Mouse (Mus musculus) stomach, postnatal 0 days (tissue): ENCODE measurements at regions not wholly inside any gene's neighbourhood (a gene's known extent, or its start where the extent isn't known, plus 50 kb on each side); places are given as distances from the start of the nearest gene placed in this dataset.

Source experiments
- ATAC-seq: fragments of 200-750 bp; cut with Nextera tagmentation; 2 replicates; pipeline ENCODE4 v1.8.0; 2017; ENCODE audit not compliant: low FRiP score, low TSS enrichment
- DNase-seq: peaks from one replicate; pipeline ENCODE4 v3.0.0-alpha.2; 2016; ENCODE audit warnings: low spot score
- H3K27ac ChIP-seq: fragments of 300-500 bp; sonication (generic); replicated peaks from 2 replicates; pipeline ENCODE4 v1.5.1; 2014; ENCODE audit warnings: mild to moderate bottlenecking, control low read depth
- H3K27me3 ChIP-seq: fragments of 300-500 bp; sonication (generic); 2 replicates; pipeline ENCODE4 v1.6.1; 2014; ENCODE audit warnings: low read length; ENCODE audit not compliant: control insufficient read depth, insufficient read depth
- H3K36me3 ChIP-seq: fragments of 300-500 bp; sonication (generic); 2 replicates; pipeline ENCODE4 v1.6.1; 2014; ENCODE audit warnings: low read length, mixed read lengths; ENCODE audit not compliant: control insufficient read depth, insufficient read depth
- H3K4me1 ChIP-seq: fragments of 300-500 bp; sonication (generic); replicated peaks from 2 replicates; pipeline ENCODE4 v1.6.1; 2014; ENCODE audit warnings: antibody characterized with exemption; ENCODE audit not compliant: control insufficient read depth, insufficient read depth
- H3K4me2 ChIP-seq: fragments of 300-500 bp; sonication (generic); replicated peaks from 2 replicates; pipeline ENCODE4 v1.6.1; 2014; ENCODE audit warnings: low read depth, mild to moderate bottlenecking, control low read depth, moderate library complexity
- H3K4me3 ChIP-seq: fragments of 300-500 bp; sonication (generic); 2 replicates; pipeline ENCODE4 v1.5.1; 2014; ENCODE audit warnings: low read depth, low read length, control low read depth
- H3K9ac ChIP-seq: fragments of 300-500 bp; sonication (generic); 2 replicates; pipeline ENCODE4 v1.6.1; 2014; ENCODE audit warnings: mild to moderate bottlenecking, low read length, control low read depth, mixed read lengths
- H3K9me3 ChIP-seq: fragments of 300-500 bp; sonication (generic); 2 replicates; pipeline ENCODE4 v1.6.1; 2016; ENCODE audit warnings: low read length; ENCODE audit not compliant: control insufficient read depth
- CTCF ChIP-seq: IDR thresholded peaks from 2 replicates; pipeline ENCODE4 v1.5.1; 2016; ENCODE audit warnings: antibody characterized with exemption, low read depth, mild to moderate bottlenecking, moderate library complexity
- EP300 ChIP-seq: optimal IDR thresholded peaks from 2 replicates; pipeline ENCODE3; 2016; ENCODE audit warnings: antibody characterized with exemption
- WGBS: fragments of 180-500 bp; shearing (Covaris S2); extraction: QIAGEN DNeasy Blood & Tissue Kit; methylation state at CpG from one replicate; pipeline ENCODE4 v1.1.7; 2014; 5-methylcytosine and 5-hydroxymethylcytosine counted together

- Histone ChIP-seq H3K27ac (0 out of 2 replicates have a peak overlapping the region, but pooled peaks have one; percentile 40), H3K36me3 (no peaks in the 10 kb centered on the region), H3K4me1 (peaks cover 6% of the 10 kb centered on the region), H3K9me3 (no peaks in the 10 kb centered on the region), H3K27me3 (no peaks in the 10 kb centered on the region), H3K4me2 (0 out of 2 replicates have a peak overlapping the region, but pooled peaks have one; percentile 32), H3K9ac (no peak overlapping the region), H3K4me3 (no peak overlapping the region)
- WGBS: 26% methylated on average over 2 of the region's 2 CpGs
- DNase-seq: no peak
- TF ChIP-seq CTCF (no peak), EP300 (no peak)
- ATAC-seq: no peak
Measured at GRCm38 (mm10) chr14:67136141-67136498, 1127.1 kb upstream of the Gulo start.

- peaks cover 6% of the 10 kb centered on the region for H3K4me1 ChIP-seq
- TF ChIP-seq CTCF: peak; percentile 40
- TF ChIP-seq EP300: no peak
- ATAC-seq: peak; percentile 71
- H3K36me3 ChIP-seq: no peaks in the 10 kb centered on the region
- DNase-seq: peak; percentile 80
- 20% methylated on average over 18 of the region's 18 CpGs for WGBS
- peak overlapping the region; percentile 13; the same call in 1 of the 2 replicates for H3K9ac ChIP-seq
- peak overlapping the region; percentile 32; the same call in 1 of the 2 replicates for H3K4me2 ChIP-seq
- peak overlapping the region; percentile 61 for H3K27ac ChIP-seq
- H3K9me3 ChIP-seq: no peaks in the 10 kb centered on the region
- no peak overlapping the region for H3K4me3 ChIP-seq
- H3K27me3 ChIP-seq: no peaks in the 10 kb centered on the region
Measured at GRCm38 (mm10) chr14:67135221-67136140, 1126.5 kb upstream of the Gulo start.

GRCm38 (mm10) chr14:67133221-67133620 lies 1124.2 kb upstream of the Gulo start:
- no peak overlapping the region for H3K27ac ChIP-seq
- H3K9ac ChIP-seq: no peak overlapping the region
- ATAC-seq (no peak), DNase-seq (no peak)
- H3K36me3 ChIP-seq: no peaks in the 10 kb centered on the region
- H3K4me3 ChIP-seq: no peak overlapping the region
- no peak overlapping the region for H3K4me2 ChIP-seq
- no peaks in the 10 kb centered on the region for H3K27me3 ChIP-seq
- 75% methylated on average over 6 of the region's 6 CpGs for WGBS
- H3K9me3 ChIP-seq: no peaks in the 10 kb centered on the region
- TF ChIP-seq EP300 (no peak), CTCF (no peak)
- peaks cover 6% of the 10 kb centered on the region for H3K4me1 ChIP-seq

- Histone ChIP-seq H3K27me3 (no peaks in the 10 kb centered on the region), H3K4me1 (no peaks in the 10 kb centered on the region), H3K9me3 (no peaks in the 10 kb centered on the region), H3K27ac (no peak overlapping the region), H3K36me3 (no peaks in the 10 kb centered on the region), H3K9ac (no peak overlapping the region), H3K4me3 (no peak overlapping the region), H3K4me2 (no peak overlapping the region)
- 90% methylated on average over 7 of the region's 7 CpGs for WGBS
- ATAC-seq (no peak), DNase-seq (no peak)
- TF ChIP-seq CTCF (no peak), EP300 (no peak)
Measured at GRCm38 (mm10) chr14:67127118-67127517, 1118.1 kb upstream of the Gulo start.

- no peak overlapping the region for H3K9ac ChIP-seq
- H3K4me1 ChIP-seq: no peaks in the 10 kb centered on the region
- no peak overlapping the region for H3K4me3 ChIP-seq
- 38% methylated on average over 6 of the region's 6 CpGs for WGBS
- no peaks in the 10 kb centered on the region for H3K9me3 ChIP-seq
- no peaks in the 10 kb centered on the region for H3K27me3 ChIP-seq
- ATAC-seq (no peak), DNase-seq (no peak)
- H3K36me3 ChIP-seq: no peaks in the 10 kb centered on the region
- no peak overlapping the region for H3K27ac ChIP-seq
- H3K4me2 ChIP-seq: no peak overlapping the region
- TF ChIP-seq EP300 (no peak), CTCF (no peak)
Measured at GRCm38 (mm10) chr14:67126254-67126653, 1117.2 kb upstream of the Gulo start.

GRCm38 (mm10) chr14:67123300-67123699 lies 1114.3 kb upstream of the Gulo start:
- DNase-seq (no peak), ATAC-seq (no peak)
- H3K4me2 ChIP-seq: no peak overlapping the region
- H3K9ac ChIP-seq: no peak overlapping the region
- TF ChIP-seq CTCF (no peak), EP300 (no peak)
- no peaks in the 10 kb centered on the region for H3K4me1 ChIP-seq
- WGBS: 74% methylated on average over 7 of the region's 7 CpGs
- H3K27ac ChIP-seq: no peak overlapping the region
- H3K4me3 ChIP-seq: no peak overlapping the region
- H3K27me3 ChIP-seq: no peaks in the 10 kb centered on the region
- no peaks in the 10 kb centered on the region for H3K36me3 ChIP-seq
- no peaks in the 10 kb centered on the region for H3K9me3 ChIP-seq
